Mouse (Mus musculus) heart, postnatal 4 days (tissue): Measurements from ENCODE around the gene Cdkl4. TPM values are rescaled to one million over a fixed set of nuclear protein-coding genes. Genes with fewer than 3 reads are reported as not detected.

Experiments used
- DNase-seq: peaks from one replicate; pipeline ENCODE4 v3.0.0; 2021
- total RNA-seq, 2 experiments: library from RNA; stranded (reverse); gene quantifications; 2 replicates each; pipeline ENCODE4 v1.2.3; 2021

Gene Cdkl4
- total RNA-seq, 2 experiments from 2014 or later, result 0.09 TPM; not detected in 1

GRCm38 (mm10) chr17:80479295-80480030 lies 98.2 kb downstream of the Cdkl4 start:
- peak; percentile 70 for DNase-seq

- DNase-seq, result no peak
Observed at GRCm38 (mm10) chr17:80477679-80478078, 99.9 kb downstream of the Cdkl4 start.

GRCm38 (mm10) chr17:80476496-80476895 lies 101.1 kb downstream of the Cdkl4 start:
- no peak for DNase-seq

Other genes with a start within 250 kb of the Cdkl4 start
- gene Gm10190, start 204.3 kb downstream of the Cdkl4 start, total RNA-seq, result 1 to 10 TPM; 1.4 to 1.8 TPM
- gene Sos1, start 97.4 kb downstream of the Cdkl4 start, total RNA-seq, result 10 to 100 TPM; 17.7 to 18.0 TPM
- gene Map4k3, start 150.7 kb upstream of the Cdkl4 start, total RNA-seq, result 10 to 100 TPM; 49.6 to 51.9 TPM